Mouse (Mus musculus): Measurements from ENCODE around the gene AU018091.
"Not testable (repeated sequence)": the region's sequence is repeated elsewhere in the genome, so short reads cannot be mapped to it uniquely, and the experiment has no call there.

Gene AU018091

GRCm38 (mm10) chr7:3164991-3165390 is 4.0 kb downstream of the AU018091 start:
- DNase-seq, result no peak

DNA sequence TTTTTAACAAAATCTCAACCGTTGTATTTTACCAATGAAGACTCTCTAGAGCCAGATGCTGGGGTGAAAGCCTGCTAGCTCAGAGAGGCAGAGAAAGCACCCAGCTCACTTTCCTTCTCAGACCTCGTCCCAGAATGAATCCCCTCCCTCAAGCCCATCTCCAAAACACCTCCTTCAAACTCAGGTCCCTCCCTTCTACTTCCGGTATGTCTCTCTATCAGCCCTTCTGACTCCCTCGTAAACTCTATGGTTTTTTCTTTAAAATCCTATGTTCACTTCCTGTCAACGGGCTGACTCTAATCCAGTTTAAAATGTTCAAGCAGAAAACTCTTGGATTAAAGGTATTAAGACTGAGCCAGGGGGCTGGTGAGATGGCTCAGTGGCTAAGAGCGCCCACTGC is 4.6 kb downstream of the AU018091 start:
- DNase-seq, result no peak

- DNase-seq, result no peak
Observed at GRCm38 (mm10) chr7:3150376-3150775, 18.6 kb downstream of the AU018091 start.

DNA sequence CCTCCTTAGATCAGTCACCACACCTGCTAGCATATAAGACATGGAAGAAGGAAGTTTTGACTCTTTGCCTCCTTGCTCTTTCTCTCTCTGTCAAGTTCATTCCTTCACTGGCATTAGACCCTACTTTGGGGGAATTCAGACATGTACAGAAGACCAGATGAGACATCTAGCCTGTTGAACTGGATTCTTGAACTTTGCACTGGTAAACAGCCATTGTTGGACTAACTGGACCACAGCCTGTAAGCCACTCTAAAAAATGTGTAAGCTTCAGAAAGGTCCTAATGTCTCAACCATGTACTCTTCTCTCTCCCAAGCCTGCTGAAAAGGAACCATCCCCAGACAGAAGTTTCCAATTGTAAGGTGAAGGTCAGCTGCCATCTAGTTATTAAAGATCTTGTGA is 22.9 kb downstream of the AU018091 start:
- no peak for DNase-seq

- DNase-seq, result no peak
Observed at GRCm38 (mm10) chr7:3143329-3143728, 25.7 kb downstream of the AU018091 start.

DNA sequence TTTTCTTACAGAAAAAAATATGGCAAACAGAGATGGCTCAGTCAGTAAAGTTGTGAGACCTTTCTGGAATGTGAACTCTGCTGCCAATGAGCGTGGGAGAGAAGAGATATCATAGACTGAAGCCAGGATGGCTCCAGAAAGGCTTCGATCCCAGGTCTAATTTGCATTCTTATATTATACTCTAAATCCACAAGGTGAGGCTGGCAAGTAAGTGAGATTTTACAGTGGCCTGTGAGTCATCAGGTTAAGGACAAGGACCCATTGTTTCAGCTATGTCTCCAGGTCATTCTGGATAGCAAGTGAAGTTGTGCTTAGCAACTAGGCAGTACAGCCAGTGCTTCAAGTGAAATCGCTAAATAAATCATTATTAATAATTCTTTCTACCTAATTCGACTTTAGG is 33.4 kb downstream of the AU018091 start:
- DNase-seq, result no peak

- DNase-seq, result no peak
Observed at GRCm38 (mm10) chr7:3134654-3135053, 34.3 kb downstream of the AU018091 start.

DNA sequence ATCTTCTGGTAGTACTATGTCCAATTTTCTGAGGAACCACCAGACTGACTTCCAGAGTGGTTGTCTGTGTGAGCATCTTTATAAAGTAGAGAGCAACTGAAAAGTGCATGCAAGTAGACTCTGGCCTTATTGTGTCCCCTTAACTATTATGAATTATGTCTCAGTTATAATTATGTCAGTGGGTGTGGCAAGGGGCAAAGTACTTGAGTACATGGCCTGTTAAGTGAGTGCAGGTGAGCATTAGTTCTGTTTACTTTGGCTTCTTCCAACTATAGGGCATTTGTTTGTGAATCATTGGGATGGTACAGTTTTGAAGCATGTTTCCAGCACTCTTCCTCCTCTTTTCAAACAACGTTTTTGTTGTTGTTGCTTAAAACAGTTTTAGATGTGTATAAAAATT is 38.7 kb downstream of the AU018091 start:
- no peak for DNase-seq

DNA sequence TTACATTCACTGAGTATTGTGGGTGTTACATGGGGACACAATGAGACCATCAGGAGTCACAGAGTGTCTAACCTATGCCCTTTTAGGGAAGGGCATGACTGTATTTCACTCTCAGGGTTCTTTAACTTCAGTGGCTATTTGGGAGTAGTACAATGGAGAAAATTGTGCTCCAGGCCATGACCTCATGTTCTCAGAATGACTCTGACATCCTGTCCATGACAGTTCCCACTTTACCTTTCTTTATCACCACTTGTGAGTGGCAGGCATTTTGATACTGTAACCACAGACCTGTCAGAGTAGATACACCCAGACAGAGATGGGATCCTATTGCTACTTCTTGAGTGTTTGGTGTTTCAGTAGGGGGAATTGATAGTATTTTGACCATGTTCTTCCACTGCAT is 40.4 kb downstream of the AU018091 start:
- DNase-seq, result not testable (repeated sequence)

GRCm38 (mm10) chr7:3111193-3111592 is 57.8 kb downstream of the AU018091 start:
- DNase-seq, result not testable (repeated sequence)

GRCm38 (mm10) chr7:3106516-3107077 is 62.4 kb downstream of the AU018091 start:
- DNase-seq, result not testable (repeated sequence)

All from cerebellum, adult 9-10 months (tissue).